Mouse (Mus musculus) stomach, embryonic 16.5 days (tissue): ENCODE measurements at regions not wholly inside any gene's neighbourhood (a gene's known extent, or its start where the extent isn't known, plus 50 kb on each side); places are given as distances from the start of the nearest gene placed in this dataset.

Experiments used
- ATAC-seq: fragments of 200-750 bp; cut with Nextera tagmentation; 2 replicates; pipeline ENCODE4 v1.8.0; 2017; ENCODE audit warnings: moderate number of reproducible peaks, moderate TSS enrichment; ENCODE audit not compliant: insufficient read depth, low FRiP score
- H3K27ac ChIP-seq: fragments of 300-500 bp; sonication (generic); 2 replicates; pipeline ENCODE4 v1.5.1; 2014; ENCODE audit warnings: low read length
- H3K27me3 ChIP-seq: fragments of 300-500 bp; sonication (generic); 2 replicates; pipeline ENCODE4 v1.6.1; 2014; ENCODE audit warnings: low read length, control low read depth, mixed read lengths; ENCODE audit not compliant: control insufficient read depth, insufficient read depth
- H3K36me3 ChIP-seq: fragments of 300-500 bp; sonication (generic); 2 replicates; pipeline ENCODE4 v1.6.1; 2014; ENCODE audit warnings: low read length; ENCODE audit not compliant: control insufficient read depth, insufficient read depth
- H3K4me1 ChIP-seq: fragments of 300-500 bp; sonication (generic); 2 replicates; pipeline ENCODE4 v1.6.1; 2014; ENCODE audit warnings: low read length, control low read depth, mixed read lengths; ENCODE audit not compliant: control insufficient read depth, insufficient read depth
- H3K4me2 ChIP-seq: fragments of 300-500 bp; sonication (generic); 2 replicates; pipeline ENCODE4 v1.6.1; 2014; ENCODE audit warnings: low read depth, low read length, mixed read lengths
- H3K4me3 ChIP-seq: fragments of 300-500 bp; sonication (generic); replicated peaks from 2 replicates; pipeline ENCODE4 v1.5.1; 2014; ENCODE audit warnings: mild to moderate bottlenecking, low read length
- H3K9ac ChIP-seq: fragments of 300-500 bp; sonication (generic); 2 replicates; pipeline ENCODE4 v1.6.1; 2014; ENCODE audit warnings: low read length
- H3K9me3 ChIP-seq: fragments of 300-500 bp; sonication (generic); replicated peaks from 2 replicates; pipeline ENCODE4 v1.6.1; 2016; ENCODE audit warnings: low read length, control low read depth; ENCODE audit not compliant: control insufficient read depth
- WGBS: fragments of 180-500 bp; shearing (Covaris S2); extraction: QIAGEN DNeasy Blood & Tissue Kit; methylation state at CpG from one replicate; pipeline ENCODE4 v1.1.7; 2014; 5-methylcytosine and 5-hydroxymethylcytosine counted together

DNA sequence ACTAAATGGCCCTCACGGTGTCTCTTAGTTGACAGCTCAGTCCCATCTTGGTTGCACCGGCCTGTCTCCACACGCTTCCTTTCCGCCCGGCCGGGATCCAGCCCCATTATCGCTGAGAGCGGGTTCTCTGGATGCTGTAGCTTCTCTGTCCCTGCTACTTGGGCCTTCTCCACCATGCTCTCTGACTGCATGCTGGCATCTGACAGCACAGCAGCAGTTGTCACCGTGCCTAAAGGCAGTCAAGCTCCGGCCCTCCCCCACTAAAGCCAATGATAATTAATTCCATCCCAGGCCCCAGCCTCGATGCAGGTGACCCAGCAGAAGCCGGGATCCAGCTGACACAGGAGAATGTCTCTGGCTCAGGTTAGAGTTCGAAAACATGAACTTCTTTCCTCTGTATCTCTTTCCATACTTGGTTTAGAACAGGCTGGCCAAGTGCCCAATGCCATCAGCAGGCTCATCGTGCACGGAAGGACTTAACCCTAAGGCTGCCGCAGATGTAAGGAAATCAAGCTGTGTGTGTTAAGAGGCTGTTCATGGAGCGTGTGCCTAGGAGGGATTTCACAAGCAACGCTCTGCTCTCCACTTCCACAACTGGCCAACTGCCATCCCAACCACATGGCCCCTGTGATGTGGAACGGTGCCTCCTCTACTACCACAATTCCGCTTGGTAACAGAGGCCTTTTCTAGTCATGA is 76.5 kb upstream of the Gpc1 start:
- peak overlapping the region; percentile 1; the same call in 1 of the 2 replicates for H3K27ac ChIP-seq
- WGBS: 69% methylated on average over 20 of the region's 20 CpGs
- H3K4me3 ChIP-seq: no peak overlapping the region
- no peak overlapping the region for H3K4me2 ChIP-seq
- no peaks in the 10 kb centered on the region for H3K36me3 ChIP-seq
- ATAC-seq: no peak
- H3K9ac ChIP-seq: no peak overlapping the region
- no peaks in the 10 kb centered on the region for H3K9me3 ChIP-seq
- peaks cover 14% of the 10 kb centered on the region for H3K4me1 ChIP-seq
- no peaks in the 10 kb centered on the region for H3K27me3 ChIP-seq

DNA sequence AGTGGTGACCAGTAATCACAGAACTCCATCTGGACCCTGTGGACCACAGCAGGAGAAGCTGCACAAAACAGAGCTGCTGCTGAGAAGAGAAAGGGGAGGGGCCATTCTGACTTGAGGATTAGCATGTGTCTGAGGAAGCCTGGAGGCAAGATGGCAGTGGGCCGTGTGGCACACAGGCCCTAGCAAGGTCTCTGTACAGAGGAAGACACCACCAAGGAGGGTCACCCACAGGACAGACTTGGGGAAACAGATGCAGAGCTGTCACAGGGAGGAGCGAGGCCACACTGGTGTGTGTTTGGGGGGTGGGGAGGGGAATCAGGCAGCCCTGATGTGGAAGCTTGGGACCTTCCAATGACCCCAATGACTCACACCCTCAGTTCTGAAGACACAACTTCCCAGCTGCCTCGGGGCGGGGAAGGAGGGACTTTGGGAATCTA is 79.7 kb upstream of the Gpc1 start:
- H3K4me1 ChIP-seq: peaks cover 14% of the 10 kb centered on the region
- H3K36me3 ChIP-seq: no peaks in the 10 kb centered on the region
- H3K27me3 ChIP-seq: no peaks in the 10 kb centered on the region
- no peaks in the 10 kb centered on the region for H3K9me3 ChIP-seq
- H3K4me3 ChIP-seq: no peak overlapping the region
- peak overlapping the region; percentile 36 for H3K27ac ChIP-seq
- ATAC-seq: peak; percentile 73
- WGBS: 25% methylated on average over 4 of the region's 4 CpGs
- H3K9ac ChIP-seq: peak overlapping the region; percentile 49
- H3K4me2 ChIP-seq: peak overlapping the region; percentile 32; the same call in 1 of the 2 replicates

DNA sequence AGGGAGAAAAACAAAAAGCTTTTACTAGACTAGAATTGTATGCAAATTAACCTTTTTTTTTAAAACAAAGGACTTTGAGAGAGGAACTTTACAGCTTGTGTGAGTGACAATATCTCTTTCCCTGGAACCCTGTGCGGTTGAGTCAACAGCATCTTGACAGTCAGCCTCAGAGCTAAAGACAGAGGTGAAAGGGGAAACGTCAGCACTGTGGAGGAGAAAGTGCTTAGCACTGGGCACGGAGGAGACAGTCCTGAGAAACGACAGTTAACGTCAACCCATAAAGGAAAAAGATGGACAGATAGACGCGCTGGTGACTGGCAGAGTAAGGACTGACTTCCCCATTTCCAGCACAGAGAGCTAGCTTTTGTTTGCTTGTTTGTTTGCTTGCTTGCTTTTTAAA is 82.0 kb upstream of the Gpc1 start:
- Histone ChIP-seq H3K9ac (no peak overlapping the region), H3K9me3 (no peaks in the 10 kb centered on the region), H3K36me3 (no peaks in the 10 kb centered on the region), H3K27me3 (no peaks in the 10 kb centered on the region), H3K27ac (no peak overlapping the region), H3K4me1 (peaks cover 24% of the 10 kb centered on the region), H3K4me2 (no peak overlapping the region), H3K4me3 (no peak overlapping the region)
- no peak for ATAC-seq
- 64% methylated on average over 7 of the region's 7 CpGs for WGBS

DNA sequence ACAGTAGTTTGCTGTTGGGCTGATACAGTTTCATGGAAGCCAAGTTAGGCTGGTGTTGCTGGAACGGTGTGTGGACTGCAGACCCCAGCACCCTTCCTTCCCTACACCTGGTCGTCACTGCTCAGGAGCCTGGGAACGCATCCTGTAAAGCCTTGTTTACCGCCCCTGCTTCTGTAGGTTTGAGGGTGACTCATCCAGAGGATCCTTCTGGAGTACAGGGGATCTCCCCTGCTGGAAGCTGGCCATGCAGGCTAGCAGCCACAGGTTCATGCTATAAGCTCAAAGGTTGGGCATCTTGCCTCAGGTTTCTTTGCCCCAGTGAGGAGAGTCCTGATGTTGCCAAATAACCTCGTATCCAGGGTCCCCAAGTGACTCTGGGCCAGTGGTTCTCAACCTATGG is 86.2 kb upstream of the Gpc1 start:
- H3K27ac ChIP-seq: peak overlapping the region; percentile 37; the same call in 1 of the 2 replicates
- H3K9me3 ChIP-seq: no peaks in the 10 kb centered on the region

DNA sequence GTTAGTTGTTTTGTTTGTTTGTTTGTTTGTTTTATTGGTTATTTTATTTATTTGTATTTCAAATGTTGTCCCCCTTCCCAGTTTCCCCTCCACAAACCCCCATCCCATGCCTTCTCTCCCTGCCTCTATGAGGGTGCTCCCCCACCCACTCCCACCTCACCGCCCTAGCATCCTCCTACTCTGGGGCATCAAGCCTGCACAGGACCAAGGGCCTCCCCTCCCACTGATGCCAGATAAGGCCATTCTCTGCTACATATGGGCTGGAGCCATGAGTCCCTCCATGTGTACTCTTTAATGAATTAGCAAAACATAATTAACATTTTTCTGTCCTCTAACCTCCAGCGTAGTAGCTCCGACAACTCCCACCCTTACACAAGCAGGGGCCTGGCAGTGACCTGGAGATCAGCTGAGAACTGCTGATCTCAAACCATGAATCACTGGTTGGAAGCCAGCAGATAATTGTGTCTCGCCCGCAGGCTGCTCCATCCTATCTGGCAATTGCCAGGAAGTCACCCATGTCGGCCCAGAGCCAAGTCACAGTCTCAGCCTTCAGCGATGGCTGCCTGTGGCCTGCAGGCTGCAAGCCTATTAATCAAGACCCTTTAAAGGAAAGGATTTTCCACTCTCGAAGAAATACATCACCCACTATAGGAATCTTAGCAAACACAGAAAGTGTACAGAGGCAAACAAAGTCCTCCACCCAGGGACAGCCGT is 86.8 kb upstream of the Gpc1 start:
- WGBS: 35% methylated on average over 9 of the region's 9 CpGs
- Histone ChIP-seq H3K9ac (no peak overlapping the region), H3K27me3 (no peaks in the 10 kb centered on the region), H3K36me3 (no peaks in the 10 kb centered on the region), H3K4me1 (peaks cover 17% of the 10 kb centered on the region), H3K4me2 (no peak overlapping the region), H3K9me3 (no peaks in the 10 kb centered on the region), H3K27ac (peak overlapping the region; percentile 37; the same call in 1 of the 2 replicates), H3K4me3 (no peak overlapping the region)
- ATAC-seq: no peak

More for the DNA sequence above, 86.2 kb upstream of the Gpc1 start:
- Histone ChIP-seq H3K9ac (no peak overlapping the region), H3K36me3 (no peaks in the 10 kb centered on the region), H3K27me3 (no peaks in the 10 kb centered on the region), H3K4me1 (peaks cover 17% of the 10 kb centered on the region), H3K4me3 (no peak overlapping the region), H3K4me2 (no peak overlapping the region)
- 55% methylated on average over 5 of the region's 5 CpGs for WGBS
- no peak for ATAC-seq

DNA sequence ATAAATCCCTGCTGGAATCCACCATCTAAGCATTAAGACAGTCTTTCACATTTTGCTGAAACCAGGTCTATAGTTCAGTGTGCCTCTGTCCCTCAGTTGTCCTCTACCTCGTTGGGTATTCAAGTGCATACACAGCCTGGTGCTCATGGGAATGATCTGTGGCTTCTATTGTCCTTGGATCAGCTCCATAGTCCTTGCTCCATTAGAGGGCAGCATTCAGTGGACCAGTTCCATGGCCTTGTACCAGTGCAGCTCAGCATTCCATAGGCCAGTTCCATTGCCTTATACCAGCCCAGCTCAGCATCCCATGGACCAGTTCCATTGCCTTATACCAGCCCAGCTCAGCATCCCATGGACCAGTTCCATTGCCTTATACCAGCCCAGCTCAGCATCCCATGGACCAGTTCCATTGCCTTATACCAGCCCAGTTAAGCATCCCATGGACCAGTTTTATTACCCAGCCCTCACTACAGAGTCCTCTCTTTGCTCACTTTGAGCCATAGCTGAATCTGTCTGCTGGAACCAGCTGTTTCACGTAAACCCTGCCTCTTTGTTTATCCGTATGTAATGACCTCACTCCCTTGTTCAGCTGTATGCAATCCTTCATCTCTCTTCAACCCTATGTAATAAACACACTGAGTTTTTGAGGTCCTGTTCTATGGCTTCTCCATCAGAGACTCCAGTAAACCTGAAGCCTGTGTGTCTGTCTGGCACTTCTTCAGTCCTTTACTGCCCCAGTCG is 88.4 kb upstream of the Gpc1 start:
- peak; percentile 68 for ATAC-seq

DNA sequence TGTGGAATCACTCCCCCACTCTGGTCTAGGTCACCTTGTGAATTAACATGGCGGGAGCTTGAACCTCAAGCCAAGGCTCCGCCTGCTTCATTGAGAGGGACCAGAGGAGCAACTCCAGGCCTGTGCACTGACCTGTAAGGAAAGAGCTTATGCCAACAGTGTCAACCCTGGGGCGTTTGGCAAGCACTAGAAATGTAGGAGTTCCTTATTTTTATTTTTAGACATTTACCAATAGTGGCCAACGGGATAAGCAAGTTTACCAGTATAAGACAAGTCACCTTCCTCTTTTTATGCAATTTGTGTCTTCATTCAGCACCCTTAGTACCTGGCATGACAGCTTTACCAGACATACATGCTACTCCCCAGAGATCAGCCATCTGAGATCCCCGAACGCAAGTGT is 89.1 kb upstream of the Gpc1 start:
- Histone ChIP-seq H3K9ac (no peak overlapping the region), H3K9me3 (no peaks in the 10 kb centered on the region), H3K4me1 (peaks cover 17% of the 10 kb centered on the region), H3K36me3 (no peaks in the 10 kb centered on the region), H3K4me3 (no peak overlapping the region), H3K27ac (no peak overlapping the region), H3K27me3 (no peaks in the 10 kb centered on the region), H3K4me2 (no peak overlapping the region)
- ATAC-seq: no peak
- WGBS: 80% methylated on average over 6 of the region's 6 CpGs

More for the DNA sequence above, 88.4 kb upstream of the Gpc1 start:
- H3K4me1 ChIP-seq: peaks cover 17% of the 10 kb centered on the region
- no peak overlapping the region for H3K4me2 ChIP-seq
- H3K9ac ChIP-seq: no peak overlapping the region
- no peaks in the 10 kb centered on the region for H3K9me3 ChIP-seq
- H3K36me3 ChIP-seq: no peaks in the 10 kb centered on the region
- H3K27ac ChIP-seq: peak overlapping the region; percentile 21; the same call in 1 of the 2 replicates
- WGBS: 38% methylated on average over 4 of the region's 4 CpGs
- no peak overlapping the region for H3K4me3 ChIP-seq
- no peaks in the 10 kb centered on the region for H3K27me3 ChIP-seq

DNA sequence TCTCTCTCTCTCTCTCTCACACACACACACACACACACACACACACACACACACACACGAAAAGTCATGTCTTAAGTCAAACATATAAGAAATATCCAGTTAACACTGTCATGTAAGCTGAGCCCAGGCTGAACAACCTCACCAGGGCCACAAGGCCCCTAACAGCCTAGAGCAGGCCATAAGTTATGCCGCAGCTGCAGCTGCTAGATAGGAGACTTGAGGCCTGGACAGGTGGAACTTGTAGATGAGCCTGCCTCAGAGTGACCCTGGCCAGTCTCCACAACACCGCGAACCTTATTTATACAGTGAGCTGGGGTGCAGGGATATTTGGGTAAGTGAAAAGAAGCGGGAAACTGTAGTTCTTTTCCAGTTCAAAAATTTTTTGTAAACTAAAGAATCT is 90.4 kb upstream of the Gpc1 start:
- Histone ChIP-seq H3K27ac (no peak overlapping the region), H3K4me1 (peaks cover 17% of the 10 kb centered on the region), H3K36me3 (no peaks in the 10 kb centered on the region), H3K4me2 (no peak overlapping the region), H3K4me3 (no peak overlapping the region), H3K9ac (no peak overlapping the region), H3K9me3 (no peaks in the 10 kb centered on the region), H3K27me3 (no peaks in the 10 kb centered on the region)
- no peak for ATAC-seq
- 62% methylated on average over 5 of the region's 5 CpGs for WGBS
